Mouse (Mus musculus) stomach, postnatal 0 days (tissue): Measurements from ENCODE around the gene Sec22a. TPM values are rescaled to one million over a fixed set of nuclear protein-coding genes. Genes with fewer than 3 reads are reported as not detected.
A peak's percentile ranks its signal among the peaks of the same experiment; 100 is the strongest.

ENCODE experiments used
- ATAC-seq: fragments of 200-750 bp; cut with Nextera tagmentation; 2 replicates; pipeline ENCODE4 v1.8.0; 2017; ENCODE audit not compliant: low FRiP score, low TSS enrichment
- DNase-seq: peaks from one replicate; pipeline ENCODE4 v3.0.0-alpha.2; 2016; ENCODE audit warnings: low spot score
- H3K27ac ChIP-seq: fragments of 300-500 bp; sonication (generic); replicated peaks from 2 replicates; pipeline ENCODE4 v1.5.1; 2014; ENCODE audit warnings: mild to moderate bottlenecking, control low read depth
- H3K27me3 ChIP-seq: fragments of 300-500 bp; sonication (generic); 2 replicates; pipeline ENCODE4 v1.6.1; 2014; ENCODE audit warnings: low read length; ENCODE audit not compliant: control insufficient read depth, insufficient read depth
- H3K36me3 ChIP-seq: fragments of 300-500 bp; sonication (generic); 2 replicates; pipeline ENCODE4 v1.6.1; 2014; ENCODE audit warnings: low read length, mixed read lengths; ENCODE audit not compliant: control insufficient read depth, insufficient read depth
- H3K4me1 ChIP-seq: fragments of 300-500 bp; sonication (generic); replicated peaks from 2 replicates; pipeline ENCODE4 v1.6.1; 2014; ENCODE audit warnings: antibody characterized with exemption; ENCODE audit not compliant: control insufficient read depth, insufficient read depth
- H3K4me2 ChIP-seq: fragments of 300-500 bp; sonication (generic); replicated peaks from 2 replicates; pipeline ENCODE4 v1.6.1; 2014; ENCODE audit warnings: low read depth, mild to moderate bottlenecking, control low read depth, moderate library complexity
- H3K4me3 ChIP-seq: fragments of 300-500 bp; sonication (generic); 2 replicates; pipeline ENCODE4 v1.5.1; 2014; ENCODE audit warnings: low read depth, low read length, control low read depth
- H3K9ac ChIP-seq: fragments of 300-500 bp; sonication (generic); 2 replicates; pipeline ENCODE4 v1.6.1; 2014; ENCODE audit warnings: mild to moderate bottlenecking, low read length, control low read depth, mixed read lengths
- H3K9me3 ChIP-seq: fragments of 300-500 bp; sonication (generic); 2 replicates; pipeline ENCODE4 v1.6.1; 2016; ENCODE audit warnings: low read length; ENCODE audit not compliant: control insufficient read depth
- CTCF ChIP-seq: IDR thresholded peaks from 2 replicates; pipeline ENCODE4 v1.5.1; 2016; ENCODE audit warnings: antibody characterized with exemption, low read depth, mild to moderate bottlenecking, moderate library complexity
- EP300 ChIP-seq: optimal IDR thresholded peaks from 2 replicates; pipeline ENCODE3; 2016; ENCODE audit warnings: antibody characterized with exemption
- WGBS: fragments of 180-500 bp; shearing (Covaris S2); extraction: QIAGEN DNeasy Blood & Tissue Kit; methylation state at CpG from one replicate; pipeline ENCODE4 v1.1.7; 2014; 5-methylcytosine and 5-hydroxymethylcytosine counted together
- polyA plus RNA-seq: library from polyadenylated mRNA; unstranded; fragments of >200 nt; fragmentation: Nextera tagmentation; extraction: Ambion mirVana; gene quantifications from 2 replicates; pipeline ENCODE4 v1.2.1, GENCODE M21; 2015

Sec22a gene
- polyA plus RNA-seq, 1 experiment from 2014 or later = 41.4 TPM

- no peak for DNase-seq
Observed at GRCm38 (mm10) chr16:35305226-35305625, 58.5 kb downstream of the Sec22a start.

GRCm38 (mm10) chr16:35304416-35304815 is 59.3 kb downstream of the Sec22a start:
- WGBS = 88% methylated on average over 5 of the region's 5 CpGs
- Histone ChIP-seq H3K9ac (no peak overlapping the region), H3K36me3 (no peaks in the 10 kb centered on the region; the same call in 1 of the 2 replicates), H3K4me2 (no peak overlapping the region), H3K4me1 (no peaks in the 10 kb centered on the region), H3K27ac (no peak overlapping the region), H3K9me3 (no peaks in the 10 kb centered on the region), H3K4me3 (no peak overlapping the region), H3K27me3 (no peaks in the 10 kb centered on the region)
- DNase-seq = no peak
- no peak for ATAC-seq
- no peak for TF ChIP-seq EP300
- TF ChIP-seq CTCF = no peak

More at GRCm38 (mm10) chr16:35305226-35305625, 58.5 kb downstream of the Sec22a start:
- Histone ChIP-seq H3K36me3 (no peaks in the 10 kb centered on the region; the same call in 1 of the 2 replicates), H3K27me3 (no peaks in the 10 kb centered on the region), H3K27ac (no peak overlapping the region), H3K9me3 (no peaks in the 10 kb centered on the region), H3K4me2 (no peak overlapping the region), H3K4me3 (no peak overlapping the region), H3K4me1 (no peaks in the 10 kb centered on the region), H3K9ac (no peak overlapping the region)
- TF ChIP-seq EP300 (no peak), CTCF (no peak)
- WGBS = 80% methylated on average over 7 of the region's 7 CpGs
- ATAC-seq = no peak

- H3K9ac ChIP-seq = no peak overlapping the region
- DNase-seq (no peak), ATAC-seq (no peak)
- no peak overlapping the region for H3K4me2 ChIP-seq
- H3K27ac ChIP-seq = no peak overlapping the region
- no peaks in the 10 kb centered on the region for H3K9me3 ChIP-seq
- H3K36me3 ChIP-seq = no peaks in the 10 kb centered on the region; the same call in 1 of the 2 replicates
- no peak for TF ChIP-seq EP300
- TF ChIP-seq CTCF = no peak
- H3K27me3 ChIP-seq = no peaks in the 10 kb centered on the region
- H3K4me3 ChIP-seq = no peak overlapping the region
- no peaks in the 10 kb centered on the region for H3K4me1 ChIP-seq
- WGBS = 91% methylated on average over 6 of the region's 6 CpGs
Observed at GRCm38 (mm10) chr16:35303721-35304120, 60.0 kb downstream of the Sec22a start.

GRCm38 (mm10) chr16:35302441-35303280 is 61.1 kb downstream of the Sec22a start:
- H3K4me1 ChIP-seq = no peaks in the 10 kb centered on the region; the same call in 1 of the 2 replicates
- 41% methylated on average over 7 of the region's 7 CpGs for WGBS
- DNase-seq = peak; percentile 34
- H3K4me3 ChIP-seq = no peak overlapping the region
- no peak overlapping the region for H3K27ac ChIP-seq
- no peak overlapping the region for H3K4me2 ChIP-seq
- H3K9me3 ChIP-seq = no peaks in the 10 kb centered on the region
- no peak overlapping the region for H3K9ac ChIP-seq
- H3K27me3 ChIP-seq = no peaks in the 10 kb centered on the region
- no peaks in the 10 kb centered on the region; the same call in 1 of the 2 replicates for H3K36me3 ChIP-seq
- TF ChIP-seq EP300 (no peak), CTCF (no peak)
- ATAC-seq = no peak

GRCm38 (mm10) chr16:35300156-35300555 is 63.6 kb downstream of the Sec22a start:
- no peaks in the 10 kb centered on the region; the same call in 1 of the 2 replicates for H3K36me3 ChIP-seq
- no peak for ATAC-seq
- TF ChIP-seq EP300 = no peak
- no peak for TF ChIP-seq CTCF

GRCm38 (mm10) chr16:35297786-35298185 is 65.9 kb downstream of the Sec22a start:
- H3K4me2 ChIP-seq = no peak overlapping the region
- H3K36me3 ChIP-seq = peaks cover 4% of the 10 kb centered on the region; the same call in 1 of the 2 replicates
- no peaks in the 10 kb centered on the region; the same call in 1 of the 2 replicates for H3K4me1 ChIP-seq
- no peak for DNase-seq
- H3K27me3 ChIP-seq = no peaks in the 10 kb centered on the region
- no peak for TF ChIP-seq EP300
- no peak overlapping the region for H3K9ac ChIP-seq
- no peaks in the 10 kb centered on the region for H3K9me3 ChIP-seq
- ATAC-seq = peak; percentile 30; the same call in 1 of the 2 replicates
- no peak overlapping the region for H3K4me3 ChIP-seq
- no peak overlapping the region for H3K27ac ChIP-seq
- 44% methylated on average over 5 of the region's 5 CpGs for WGBS

More at GRCm38 (mm10) chr16:35300156-35300555, 63.6 kb downstream of the Sec22a start:
- Histone ChIP-seq H3K4me1 (no peaks in the 10 kb centered on the region; the same call in 1 of the 2 replicates), H3K4me3 (no peak overlapping the region), H3K4me2 (no peak overlapping the region), H3K27me3 (no peaks in the 10 kb centered on the region), H3K27ac (no peak overlapping the region), H3K9me3 (no peaks in the 10 kb centered on the region), H3K9ac (no peak overlapping the region)
- 88% methylated on average over 5 of the region's 6 CpGs for WGBS
- no peak for DNase-seq
